ENCODE assay signal across 18 mouse cellular contexts in genomic region chr4:87990940-87991339, GRCm38 (mm10).
"Had no signal": no experiment of that assay in that cellular context is flagged by ENCODE, and none has a peak within 500 bp of the region (broad histone marks: within the 10 kb centered on the region; RNA-seq: fewer than 3 reads in every experiment).

No protein-coding gene starts in this region.

- H3K9ac ChIP-seq: lung, embryonic 14.5 days; midbrain, embryonic 12.5 days; neural tube, embryonic 13.5 days; neural tube, embryonic 15.5 days had no signal

- DNase-seq: lung, embryonic 14.5 days; lung, postnatal 10 days; lung, postnatal 4 days; midbrain, embryonic 14.5 days; retina, postnatal 1 day; right cerebral cortex, adult 18-20 months; right cerebral cortex, postnatal 25 days; right cerebral cortex, postnatal 4 days; spleen, adult 18-20 months; thymus, adult 18-20 months; thymus, postnatal 14 days; thymus, postnatal 36 days had no signal

- H3K4me2 ChIP-seq: lung, embryonic 14.5 days; midbrain, embryonic 12.5 days; neural tube, embryonic 13.5 days; neural tube, embryonic 15.5 days had no signal

- H3K4me1 ChIP-seq: neural tube, embryonic 15.5 days had no signal

- H3K4me3 ChIP-seq: midbrain, embryonic 10.5 days; midbrain, embryonic 12.5 days; myocyte; neural tube, embryonic 13.5 days; neural tube, embryonic 15.5 days had no signal

- H3K27me3 ChIP-seq: midbrain, embryonic 12.5 days; neural tube, embryonic 13.5 days; neural tube, embryonic 15.5 days had no signal

- H3K9me3 ChIP-seq: midbrain, embryonic 10.5 days; midbrain, embryonic 12.5 days; neural tube, embryonic 13.5 days; neural tube, embryonic 15.5 days had no signal

- ATAC-seq: midbrain, embryonic 16.5 days had no signal

- H3K27ac ChIP-seq: midbrain, embryonic 10.5 days; midbrain, embryonic 12.5 days; neural tube, embryonic 13.5 days; neural tube, embryonic 15.5 days had no signal
